Mouse (Mus musculus) neural tube, embryonic 15.5 days (tissue): ENCODE measurements at regions not wholly inside any gene's neighbourhood (a gene's known extent, or its start where the extent isn't known, plus 50 kb on each side); places are given as distances from the start of the nearest gene placed in this dataset.
A peak's percentile ranks its signal among the peaks of the same experiment; 100 is the strongest.

Source experiments
- ATAC-seq: fragments of 200-750 bp; cut with Nextera tagmentation; 2 replicates; pipeline ENCODE4 v1.8.0; 2017; ENCODE audit warnings: mild to moderate bottlenecking, moderate TSS enrichment, moderate library complexity; ENCODE audit not compliant: low FRiP score
- H3K27ac ChIP-seq: fragments of 300-500 bp; sonication (generic); replicated peaks from 2 replicates; pipeline ENCODE4 v1.5.1; 2015; ENCODE audit warnings: mild to moderate bottlenecking, inconsistent platforms
- H3K27me3 ChIP-seq: fragments of 300-500 bp; sonication (generic); replicated peaks from 2 replicates; pipeline ENCODE4 v1.6.1; 2015; ENCODE audit warnings: inconsistent platforms
- H3K36me3 ChIP-seq: fragments of 300-500 bp; sonication (generic); 2 replicates; pipeline ENCODE4 v1.6.1; 2015; ENCODE audit warnings: inconsistent platforms
- H3K4me1 ChIP-seq: fragments of 300-500 bp; sonication (generic); 2 replicates; pipeline ENCODE4 v1.6.1; 2015; ENCODE audit warnings: inconsistent platforms
- H3K4me2 ChIP-seq: fragments of 300-500 bp; sonication (generic); 2 replicates; pipeline ENCODE4 v1.6.1; 2015; ENCODE audit warnings: inconsistent platforms, mild to moderate bottlenecking, moderate library complexity
- H3K4me3 ChIP-seq: fragments of 300-500 bp; sonication (generic); replicated peaks from 2 replicates; pipeline ENCODE4 v1.5.1; 2015; ENCODE audit warnings: mild to moderate bottlenecking, inconsistent platforms
- H3K9ac ChIP-seq: fragments of 300-500 bp; sonication (generic); replicated peaks from 2 replicates; pipeline ENCODE4 v1.6.1; 2015; ENCODE audit warnings: mild to moderate bottlenecking, inconsistent platforms
- H3K9me3 ChIP-seq: fragments of 300-500 bp; sonication (generic); replicated peaks from 2 replicates; pipeline ENCODE4 v1.6.1; 2016; ENCODE audit warnings: inconsistent platforms
- WGBS: fragments of 180-500 bp; shearing (Covaris S2); methylation state at CpG from one replicate; pipeline ENCODE4 v1.1.7; 2015; ENCODE audit warnings: mixed read lengths; 5-methylcytosine and 5-hydroxymethylcytosine counted together

DNA sequence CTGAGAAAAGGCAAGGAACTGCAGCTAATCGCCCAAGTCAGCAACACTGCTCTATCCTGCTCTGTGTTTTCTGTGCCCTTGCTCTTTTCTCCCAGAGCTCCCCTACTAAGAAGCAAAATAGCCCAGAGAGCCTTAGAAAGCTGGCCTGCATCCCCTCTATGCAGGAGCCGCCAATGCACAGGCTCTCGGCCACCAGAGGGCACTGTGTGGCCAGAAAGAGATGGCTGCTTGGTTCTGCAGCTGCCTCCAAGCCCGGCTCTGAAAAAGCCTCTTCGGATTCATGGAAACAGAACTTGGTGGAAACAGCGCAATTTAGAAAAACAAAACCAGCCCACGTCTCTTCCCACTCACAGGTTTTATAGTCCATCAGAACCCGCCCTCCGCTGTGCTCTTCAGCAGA is 1628.4 kb upstream of the Gm6569 start:
- Histone ChIP-seq H3K27ac (peak overlapping the region; percentile 54; the same call in 1 of the 2 replicates), H3K9me3 (no peaks in the 10 kb centered on the region), H3K4me1 (peaks cover 16% of the 10 kb centered on the region), H3K4me3 (no peak overlapping the region), H3K4me2 (peak overlapping the region; percentile 26; the same call in 1 of the 2 replicates), H3K9ac (no peak overlapping the region), H3K36me3 (no peaks in the 10 kb centered on the region), H3K27me3 (no peaks in the 10 kb centered on the region)
- ATAC-seq, result peak; percentile 91
- 10% methylated on average over 9 of the region's 9 CpGs for WGBS

DNA sequence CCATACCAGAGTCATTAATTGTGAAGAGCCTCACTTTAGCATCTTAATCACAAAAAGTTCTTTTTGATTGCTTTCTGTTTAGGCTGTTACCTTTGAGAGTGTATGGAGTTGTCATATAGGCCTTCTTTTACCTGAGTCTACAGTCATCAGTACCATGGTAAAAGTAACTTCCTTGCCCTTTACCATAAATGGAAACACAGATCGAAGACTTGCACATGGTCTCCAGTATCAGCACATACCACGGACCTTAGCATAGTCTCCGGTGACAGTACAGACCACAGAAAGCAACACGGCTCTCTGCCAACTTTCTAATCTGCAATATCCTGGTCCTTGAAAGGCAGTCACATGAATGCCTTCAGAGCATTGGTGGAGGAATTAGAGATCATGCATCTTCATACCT is 1626.8 kb upstream of the Gm6569 start:
- Histone ChIP-seq H3K27ac (no peak overlapping the region), H3K27me3 (no peaks in the 10 kb centered on the region), H3K4me3 (no peak overlapping the region), H3K4me1 (peaks cover 16% of the 10 kb centered on the region), H3K36me3 (no peaks in the 10 kb centered on the region), H3K4me2 (no peak overlapping the region), H3K9ac (no peak overlapping the region), H3K9me3 (no peaks in the 10 kb centered on the region)
- ATAC-seq, result no peak
- 93% methylated on average over 4 of the region's 4 CpGs for WGBS

DNA sequence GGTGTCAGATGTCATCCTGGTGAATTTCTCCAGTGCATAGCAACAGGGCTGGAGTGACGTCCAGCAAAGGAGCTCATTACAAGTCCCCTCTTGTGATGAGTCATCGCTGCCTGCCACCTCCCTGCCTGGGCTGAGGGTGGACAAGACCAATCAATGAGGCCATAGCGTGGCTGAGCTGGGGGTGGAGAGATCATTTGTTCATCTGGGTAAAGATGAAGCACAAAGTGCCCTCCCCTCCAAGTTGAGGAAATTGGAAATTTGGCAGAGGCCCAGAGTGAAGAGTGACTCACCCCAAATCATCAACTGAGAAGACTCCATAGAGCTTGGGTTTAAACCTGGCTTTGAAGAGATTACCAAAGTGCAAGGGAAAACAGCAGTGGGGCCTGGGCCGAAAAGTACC is 1626.3 kb upstream of the Gm6569 start:
- WGBS, result 67% methylated on average over 4 of the region's 4 CpGs
- H3K4me1 ChIP-seq, result peaks cover 16% of the 10 kb centered on the region
- H3K27ac ChIP-seq, result no peak overlapping the region
- ATAC-seq, result no peak
- H3K36me3 ChIP-seq, result no peaks in the 10 kb centered on the region
- no peak overlapping the region for H3K4me2 ChIP-seq
- no peak overlapping the region for H3K9ac ChIP-seq
- H3K4me3 ChIP-seq, result no peak overlapping the region
- no peaks in the 10 kb centered on the region for H3K9me3 ChIP-seq
- no peaks in the 10 kb centered on the region for H3K27me3 ChIP-seq

DNA sequence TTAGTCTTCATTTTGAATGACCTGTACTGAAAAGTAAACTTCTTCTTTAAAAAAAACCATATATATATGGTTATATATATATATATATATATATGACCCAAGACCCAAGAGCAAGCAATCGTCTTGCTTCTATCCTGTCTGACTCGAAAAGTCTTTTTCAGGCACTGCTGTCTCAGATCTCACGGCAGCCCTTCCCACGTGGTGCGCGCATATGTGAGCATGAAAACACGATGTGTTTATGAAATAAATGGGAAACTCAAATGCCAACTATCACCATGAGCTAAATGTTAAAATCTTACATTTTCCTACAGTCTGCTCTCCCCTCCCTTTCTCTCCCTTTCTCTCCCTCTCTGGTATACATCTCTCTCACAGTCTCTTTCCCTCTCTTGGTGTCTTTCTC is 1625.4 kb upstream of the Gm6569 start:
- no peak for ATAC-seq
- no peak overlapping the region for H3K4me3 ChIP-seq
- H3K4me2 ChIP-seq, result no peak overlapping the region
- no peaks in the 10 kb centered on the region for H3K9me3 ChIP-seq
- no peaks in the 10 kb centered on the region for H3K36me3 ChIP-seq
- H3K4me1 ChIP-seq, result peaks cover 16% of the 10 kb centered on the region
- no peaks in the 10 kb centered on the region for H3K27me3 ChIP-seq
- no peak overlapping the region for H3K9ac ChIP-seq
- no peak overlapping the region for H3K27ac ChIP-seq
- 86% methylated on average over 7 of the region's 7 CpGs for WGBS

DNA sequence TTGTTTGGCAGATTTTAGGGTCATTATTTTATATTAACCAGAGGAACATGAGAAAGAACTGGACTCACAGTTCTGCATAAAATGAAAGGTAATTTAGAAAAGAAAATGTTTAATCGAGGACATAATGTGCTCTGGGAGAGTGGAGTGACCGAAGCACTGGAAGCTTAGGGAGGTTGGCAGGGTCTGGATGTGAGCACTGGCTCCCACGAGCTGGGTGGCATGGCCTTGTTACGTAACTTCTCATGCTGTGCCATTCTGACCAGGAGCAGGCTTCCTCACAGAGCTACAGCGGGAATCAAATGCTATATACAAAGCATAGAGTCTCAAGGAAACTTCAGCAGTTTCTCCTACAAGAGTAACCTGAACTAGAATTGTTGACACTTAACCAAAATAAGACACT is 1616.6 kb upstream of the Gm6569 start:
- no peak for ATAC-seq
- Histone ChIP-seq H3K4me1 (no peaks in the 10 kb centered on the region), H3K9ac (no peak overlapping the region), H3K27me3 (no peaks in the 10 kb centered on the region), H3K9me3 (no peaks in the 10 kb centered on the region), H3K27ac (no peak overlapping the region), H3K4me3 (no peak overlapping the region), H3K36me3 (no peaks in the 10 kb centered on the region), H3K4me2 (no peak overlapping the region)
- 87% methylated on average over 5 of the region's 5 CpGs for WGBS

DNA sequence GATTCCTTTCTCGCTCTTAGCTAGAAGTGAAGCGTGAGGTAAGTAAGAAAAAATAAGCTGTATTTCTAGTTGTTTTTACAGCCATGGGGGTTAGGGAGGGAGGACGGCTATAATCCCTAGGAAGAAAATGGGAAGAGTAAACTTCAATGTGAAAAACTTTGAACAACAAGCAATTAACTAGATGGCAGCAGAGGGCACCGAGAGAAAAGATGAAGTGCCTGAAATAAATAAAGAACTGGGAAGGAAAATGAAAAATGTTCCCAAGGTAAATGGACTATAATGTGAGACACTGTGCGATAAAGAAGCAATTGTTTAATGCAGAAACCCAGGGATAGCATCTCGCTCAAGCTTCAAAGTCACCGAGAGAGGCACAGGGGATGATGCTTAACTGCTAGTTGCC is 1614.4 kb upstream of the Gm6569 start:
- Histone ChIP-seq H3K4me2 (no peak overlapping the region), H3K27ac (no peak overlapping the region), H3K4me3 (no peak overlapping the region), H3K4me1 (no peaks in the 10 kb centered on the region), H3K36me3 (no peaks in the 10 kb centered on the region), H3K9ac (no peak overlapping the region), H3K9me3 (no peaks in the 10 kb centered on the region), H3K27me3 (no peaks in the 10 kb centered on the region)
- ATAC-seq, result no peak
- 71% methylated on average over 7 of the region's 7 CpGs for WGBS

DNA sequence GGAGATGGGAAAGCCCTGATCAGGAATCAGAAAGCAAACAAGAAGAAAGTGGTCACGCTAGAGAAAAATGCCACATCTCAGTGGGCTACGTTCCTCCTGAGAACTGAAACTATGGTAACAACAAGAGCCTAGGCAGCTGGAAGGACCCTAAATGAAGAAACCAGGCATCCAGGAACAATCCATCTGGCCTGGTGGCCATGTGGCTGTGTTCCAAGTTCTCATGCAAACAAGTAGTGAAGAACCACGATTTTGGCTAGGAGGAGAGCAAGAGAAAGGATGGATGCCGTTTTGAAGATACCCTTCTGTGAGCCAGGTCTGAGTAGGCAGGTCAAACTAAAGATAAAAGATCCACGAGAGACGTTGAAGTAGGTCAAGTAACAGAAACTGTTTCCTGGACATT is 1613.6 kb upstream of the Gm6569 start:
- no peak overlapping the region for H3K27ac ChIP-seq
- no peaks in the 10 kb centered on the region for H3K36me3 ChIP-seq
- no peaks in the 10 kb centered on the region for H3K27me3 ChIP-seq
- H3K4me3 ChIP-seq, result no peak overlapping the region
- H3K4me2 ChIP-seq, result no peak overlapping the region
- H3K9me3 ChIP-seq, result no peaks in the 10 kb centered on the region
- no peak for ATAC-seq
- H3K9ac ChIP-seq, result no peak overlapping the region
- H3K4me1 ChIP-seq, result no peaks in the 10 kb centered on the region
- 84% methylated on average over 6 of the region's 6 CpGs for WGBS

DNA sequence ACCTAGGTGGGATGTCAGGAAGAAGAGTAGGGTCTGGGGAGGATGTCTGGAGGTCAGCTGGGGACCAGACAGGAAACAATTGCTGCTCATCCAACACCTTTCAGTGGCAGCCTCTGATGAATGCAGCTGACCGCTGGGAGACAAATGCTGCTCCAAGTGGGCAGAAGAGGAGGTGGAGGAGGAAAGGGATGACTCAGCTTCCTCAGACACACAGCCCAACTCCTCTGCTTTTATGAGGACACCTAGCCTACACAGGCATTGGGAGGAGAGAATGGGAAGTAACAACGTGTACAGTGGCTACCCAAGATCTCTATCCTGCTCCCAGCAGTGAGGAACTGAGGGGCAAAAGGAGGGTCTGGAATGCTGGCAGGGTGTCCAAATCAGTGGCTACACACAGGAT is 1602.0 kb upstream of the Gm6569 start:
- ATAC-seq, result no peak
- no peaks in the 10 kb centered on the region for H3K36me3 ChIP-seq
- no peak overlapping the region for H3K27ac ChIP-seq
- H3K9me3 ChIP-seq, result no peaks in the 10 kb centered on the region
- H3K4me1 ChIP-seq, result no peaks in the 10 kb centered on the region
- 57% methylated on average over 2 of the region's 2 CpGs for WGBS
- no peaks in the 10 kb centered on the region for H3K27me3 ChIP-seq
- no peak overlapping the region for H3K9ac ChIP-seq
- H3K4me3 ChIP-seq, result no peak overlapping the region
- no peak overlapping the region for H3K4me2 ChIP-seq

DNA sequence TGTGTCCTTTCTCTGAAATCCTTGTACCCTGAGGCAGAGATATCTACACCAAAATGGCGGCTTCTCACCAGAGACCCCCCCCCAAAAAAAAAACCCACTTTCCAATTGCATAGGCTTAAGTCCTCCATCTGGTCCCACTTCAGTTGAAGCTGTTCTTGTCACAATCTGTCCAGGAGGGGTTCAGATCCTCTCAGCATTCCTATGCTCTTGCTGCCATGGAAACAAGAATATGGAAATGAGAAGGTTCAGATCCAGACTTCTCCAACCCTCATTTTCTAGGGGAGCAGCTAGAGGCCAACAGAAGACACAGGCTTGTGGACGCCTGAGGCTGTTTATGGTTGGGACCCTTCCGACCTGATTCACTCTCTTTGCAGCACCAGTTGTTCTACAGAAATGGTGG is 1569.7 kb upstream of the Gm6569 start:
- Histone ChIP-seq H3K9me3 (peaks cover 6% of the 10 kb centered on the region; the same call in 1 of the 2 replicates), H3K36me3 (no peaks in the 10 kb centered on the region), H3K4me2 (no peak overlapping the region), H3K27ac (no peak overlapping the region), H3K4me1 (no peaks in the 10 kb centered on the region), H3K9ac (no peak overlapping the region), H3K27me3 (no peaks in the 10 kb centered on the region), H3K4me3 (no peak overlapping the region)
- WGBS, result 78% methylated on average over 3 of the region's 3 CpGs
- no peak for ATAC-seq

DNA sequence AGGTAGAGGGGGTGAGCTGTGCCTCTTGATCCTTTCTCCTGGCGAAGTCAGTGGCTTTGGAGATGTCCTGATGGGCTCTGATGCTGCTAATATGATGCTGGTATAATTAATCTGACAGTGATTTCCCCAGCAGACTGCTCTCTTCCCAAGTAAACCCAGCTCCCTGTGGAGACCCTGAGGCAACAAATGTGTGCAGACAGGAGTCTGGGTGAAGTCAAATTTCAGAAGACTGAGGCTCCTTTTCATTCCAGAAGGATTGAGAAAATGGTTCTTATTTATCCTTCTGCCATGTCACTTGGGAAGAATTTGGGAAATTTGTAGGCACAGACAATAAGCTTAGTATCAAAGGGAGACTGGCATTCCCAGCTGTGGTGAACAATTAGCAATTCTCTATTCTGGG is 1550.5 kb upstream of the Gm6569 start:
- H3K27me3 ChIP-seq, result no peaks in the 10 kb centered on the region
- no peak overlapping the region for H3K27ac ChIP-seq
- WGBS, result 45% methylated on average over 1 of the region's 1 CpGs

DNA sequence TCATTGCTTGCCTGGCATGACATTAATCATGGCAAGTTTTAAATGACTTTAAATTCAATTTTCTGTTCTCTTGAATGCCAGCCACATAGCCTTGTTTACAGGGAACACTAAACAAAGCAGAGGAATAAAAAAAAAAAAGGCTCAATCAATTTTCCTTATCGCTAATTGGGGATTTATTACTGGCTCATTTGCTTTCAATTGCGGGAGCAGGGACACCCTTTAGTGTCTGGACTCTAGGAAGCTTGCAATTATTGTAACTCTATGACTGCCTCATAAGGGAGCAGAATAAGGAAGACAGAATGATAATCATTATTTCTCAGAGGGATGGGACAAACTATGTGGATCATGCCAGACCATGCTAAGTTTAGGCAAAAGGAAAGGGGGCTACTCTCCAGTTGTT is 1537.7 kb upstream of the Gm6569 start:
- Histone ChIP-seq H3K4me2 (no peak overlapping the region), H3K36me3 (no peaks in the 10 kb centered on the region), H3K27ac (no peak overlapping the region), H3K4me1 (no peaks in the 10 kb centered on the region), H3K9me3 (no peaks in the 10 kb centered on the region), H3K9ac (no peak overlapping the region), H3K4me3 (no peak overlapping the region), H3K27me3 (no peaks in the 10 kb centered on the region)
- ATAC-seq, result no peak
- WGBS, result 42% methylated on average over 2 of the region's 2 CpGs

More for the DNA sequence above, 1550.5 kb upstream of the Gm6569 start:
- ATAC-seq, result no peak
- Histone ChIP-seq H3K4me1 (no peaks in the 10 kb centered on the region), H3K36me3 (no peaks in the 10 kb centered on the region), H3K4me3 (no peak overlapping the region), H3K9me3 (no peaks in the 10 kb centered on the region; the same call in 1 of the 2 replicates), H3K9ac (no peak overlapping the region), H3K4me2 (no peak overlapping the region)

DNA sequence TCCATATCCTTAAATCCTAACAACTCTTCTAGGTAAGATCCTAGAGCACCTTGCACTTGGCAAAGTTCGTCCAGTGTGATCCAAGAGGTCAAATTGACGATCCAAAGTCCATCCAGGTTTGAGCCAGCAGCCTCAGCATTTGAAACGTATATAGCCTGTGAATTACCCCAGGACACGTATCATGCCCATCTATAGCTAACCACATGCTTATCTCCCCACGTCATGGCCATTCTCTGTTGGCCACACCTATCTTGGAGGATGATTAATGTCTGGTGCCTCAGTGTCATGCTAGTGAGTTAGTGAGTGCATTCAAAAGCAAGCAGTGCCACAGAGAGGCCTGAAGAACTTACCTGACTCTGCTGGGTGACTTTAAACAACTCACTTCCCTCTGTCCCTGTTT is 1521.9 kb upstream of the Gm6569 start:
- no peak for ATAC-seq
- WGBS, result 86% methylated on average over 5 of the region's 5 CpGs
- no peaks in the 10 kb centered on the region for H3K36me3 ChIP-seq
- H3K9ac ChIP-seq, result no peak overlapping the region
- no peak overlapping the region for H3K4me2 ChIP-seq
- no peak overlapping the region for H3K4me3 ChIP-seq
- no peaks in the 10 kb centered on the region for H3K9me3 ChIP-seq
- no peaks in the 10 kb centered on the region for H3K4me1 ChIP-seq
- no peak overlapping the region for H3K27ac ChIP-seq
- H3K27me3 ChIP-seq, result no peaks in the 10 kb centered on the region

DNA sequence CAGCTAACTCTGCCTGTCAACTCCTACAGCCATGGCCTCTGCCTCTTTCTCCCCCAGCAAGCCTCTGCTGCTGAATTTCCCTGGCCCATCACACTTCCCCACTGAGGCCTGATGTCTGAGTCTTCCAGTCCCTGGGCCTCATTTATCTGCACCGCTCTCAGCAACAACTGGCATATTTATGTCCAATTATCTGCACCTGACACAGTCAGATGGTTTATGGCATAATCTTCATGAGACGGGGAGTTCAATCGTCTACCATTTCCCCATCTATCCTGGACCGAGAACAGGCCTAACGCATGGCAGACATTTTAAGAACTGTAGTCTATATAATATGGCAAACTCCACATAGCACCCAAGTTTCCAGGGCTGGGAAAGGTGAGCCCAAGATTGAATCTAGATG is 1512.8 kb upstream of the Gm6569 start:
- H3K4me1 ChIP-seq, result no peaks in the 10 kb centered on the region
- H3K27ac ChIP-seq, result no peak overlapping the region
- no peaks in the 10 kb centered on the region for H3K9me3 ChIP-seq
- H3K9ac ChIP-seq, result no peak overlapping the region
- no peaks in the 10 kb centered on the region for H3K27me3 ChIP-seq
- ATAC-seq, result 0 out of 2 replicates have a peak, but pooled peaks have one; percentile 17
- no peaks in the 10 kb centered on the region for H3K36me3 ChIP-seq
- WGBS, result 56% methylated on average over 5 of the region's 5 CpGs
- H3K4me3 ChIP-seq, result no peak overlapping the region
- no peak overlapping the region for H3K4me2 ChIP-seq
